Mouse (Mus musculus) adrenal gland, adult 2 months (tissue): ENCODE results near the gene Cyp11a1. TPM values are rescaled to one million over a fixed set of nuclear protein-coding genes. Genes with fewer than 3 reads are reported as not detected.

Experiments used
- DNase-seq: peaks from one replicate; pipeline ENCODE4 v3.0.0; 2021
- polyA plus RNA-seq: library from polyadenylated mRNA; depleted of rRNA; stranded (reverse); fragments of >200 nt; gene quantifications from 2 replicates; pipeline ENCODE4 v1.2.3, GENCODE M21; 2012
- total RNA-seq, 2 experiments: library from RNA; stranded (reverse); gene quantifications; 2 replicates each; pipeline ENCODE4 v1.2.3; 2021

The Cyp11a1 gene
- total and polyA plus RNA-seq, 3 experiments: 1,873 to 7,422 (median 6,621) TPM

DNA sequence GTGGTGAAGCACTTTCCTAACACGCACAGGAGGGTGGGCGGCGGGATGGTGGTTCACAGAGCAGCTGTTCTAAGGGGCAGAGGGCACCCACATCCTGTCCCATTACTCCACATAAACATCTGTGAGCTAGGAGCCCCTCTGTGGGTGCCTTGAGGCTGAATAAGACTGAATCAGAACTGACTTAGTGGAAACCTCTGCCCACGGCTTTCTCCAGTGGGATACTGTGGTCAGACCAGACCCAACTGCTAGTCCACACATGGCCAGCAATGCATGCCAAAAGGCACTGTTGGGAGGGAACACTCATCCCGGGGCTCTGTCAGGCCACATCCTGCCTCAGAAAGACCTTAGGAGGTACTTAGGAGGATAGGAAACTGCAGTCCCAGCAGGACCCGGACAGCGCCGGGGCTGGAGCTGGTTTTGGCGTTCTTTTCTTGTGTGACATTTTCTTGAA, 34.0 kb upstream of the Cyp11a1 start:
- no peak for DNase-seq

DNA sequence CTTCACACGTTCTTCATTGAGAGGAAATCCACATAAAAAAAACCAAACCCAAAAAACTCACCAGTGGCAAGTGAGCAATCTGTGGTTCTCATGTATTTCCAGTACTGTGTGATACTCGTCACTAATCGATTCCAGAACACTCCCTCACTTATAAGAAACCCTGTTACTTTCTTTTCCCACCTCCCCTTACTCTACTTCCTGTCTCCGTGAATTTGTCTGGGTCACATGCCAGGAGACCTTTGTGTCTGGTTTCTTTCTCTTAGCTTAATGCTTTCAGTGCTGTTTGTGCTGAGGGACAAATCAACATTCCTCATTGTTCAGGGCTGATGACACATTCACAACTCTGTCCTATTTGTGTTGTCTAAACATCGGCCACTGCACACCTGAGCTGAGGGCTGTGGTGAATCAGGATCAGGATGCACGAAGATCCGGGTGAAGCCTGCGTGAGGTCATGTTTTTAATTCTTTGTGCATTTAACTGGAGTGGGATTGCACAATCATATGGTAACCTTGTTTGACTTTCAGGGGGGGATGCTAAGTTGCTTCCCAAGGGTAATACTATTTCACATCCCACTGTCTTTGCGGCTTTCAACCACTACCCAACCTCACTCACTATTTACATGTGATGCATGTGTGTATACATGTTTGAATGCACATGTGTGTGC, 33.3 kb upstream of the Cyp11a1 start:
- no peak for DNase-seq

DNA sequence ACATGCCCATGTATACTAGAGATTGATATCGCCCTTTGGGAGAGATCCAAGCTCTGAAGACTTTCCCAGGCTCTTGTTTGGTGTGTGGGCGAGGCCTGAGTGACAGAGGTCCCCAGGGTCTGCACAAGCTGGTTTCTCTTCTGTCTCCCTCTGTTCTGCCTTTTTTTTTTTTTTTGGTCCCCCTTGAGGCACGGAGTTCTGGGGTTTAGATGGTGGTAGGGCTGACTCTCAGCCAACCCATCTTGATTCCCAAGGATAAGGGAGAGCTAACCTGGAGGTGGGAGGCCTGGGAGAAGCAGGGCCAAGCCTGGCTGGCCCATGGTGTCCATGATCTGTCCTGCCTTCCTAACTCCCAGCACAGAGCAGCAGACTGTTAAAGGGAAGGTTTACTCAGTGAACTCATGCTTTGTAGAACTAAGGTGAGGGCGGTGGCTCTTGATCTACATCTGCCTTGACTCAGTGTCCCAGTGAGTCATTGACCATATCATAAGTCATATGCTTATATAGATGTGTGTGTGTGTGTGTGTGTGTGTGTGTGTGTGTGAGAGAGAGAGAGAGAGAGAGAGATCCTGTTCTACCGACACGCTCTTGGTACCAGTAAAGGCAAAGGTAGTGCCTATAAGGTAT, 32.7 kb upstream of the Cyp11a1 start:
- DNase-seq: no peak

- no peak for DNase-seq
These were observed 32.0 kb upstream of the Cyp11a1 start for GRCm38 (mm10) chr9:57974221-57974620.

- DNase-seq: no peak
These were observed 30.9 kb upstream of the Cyp11a1 start for GRCm38 (mm10) chr9:57975200-57975821.

DNA sequence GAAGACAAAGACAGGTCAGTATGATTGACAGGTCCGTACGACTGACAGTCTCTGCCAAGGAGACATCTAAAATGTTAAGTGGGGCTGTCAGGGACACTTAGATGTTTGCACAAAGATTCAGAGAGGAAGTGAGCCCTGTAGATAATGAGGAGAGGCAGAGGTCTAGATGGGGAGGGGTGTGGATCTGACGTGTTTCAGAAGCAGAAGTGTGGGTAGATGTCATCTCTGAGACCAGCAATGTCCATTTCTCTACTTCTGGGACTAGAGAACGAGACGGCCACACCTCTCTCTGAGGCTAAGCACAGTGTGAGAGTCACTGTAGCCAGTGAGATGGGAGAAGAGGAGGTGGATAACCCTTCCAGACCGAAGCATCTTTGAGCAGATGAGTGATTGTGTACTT, 28.2 kb upstream of the Cyp11a1 start:
- DNase-seq: no peak

DNA sequence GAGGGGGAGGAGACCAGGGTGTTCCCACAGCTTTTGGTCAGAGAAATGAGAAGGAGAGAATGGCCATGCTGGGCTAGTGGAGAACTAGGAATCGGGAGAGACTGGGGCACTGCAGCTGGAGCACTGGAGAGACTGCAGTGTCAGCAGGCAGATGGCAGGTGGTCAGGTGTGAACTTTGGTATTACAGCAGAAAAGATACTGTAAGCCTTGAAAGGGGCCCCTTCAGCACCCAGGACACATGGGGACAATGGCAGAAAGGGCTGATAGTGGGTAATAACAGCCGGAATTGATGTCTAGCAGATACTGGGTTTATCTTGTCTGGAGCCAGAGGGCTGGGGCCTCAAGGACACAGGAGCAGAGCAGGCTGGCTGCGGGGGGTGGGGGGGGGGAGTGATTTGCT, 27.4 kb upstream of the Cyp11a1 start:
- no peak for DNase-seq

DNA sequence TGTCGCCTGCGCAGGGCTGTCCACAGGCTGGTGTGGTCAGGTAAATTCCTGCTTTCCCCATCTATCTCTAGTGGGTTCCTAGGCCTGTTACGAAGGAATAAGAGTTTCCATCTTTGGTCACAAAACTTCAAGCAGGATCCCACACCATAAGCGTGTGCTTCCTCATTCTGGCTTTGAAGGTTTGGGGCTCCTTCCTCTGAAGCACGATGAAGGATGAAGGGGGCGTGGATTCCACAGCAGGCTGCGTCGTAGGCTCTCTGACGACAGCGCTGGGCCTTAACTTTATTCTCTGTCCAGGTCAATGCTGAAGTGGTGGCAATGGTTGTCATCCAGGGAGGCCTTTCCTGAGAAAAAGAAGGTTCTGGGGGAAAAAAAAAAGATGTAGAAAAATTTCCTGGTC, 25.6 kb upstream of the Cyp11a1 start:
- DNase-seq: no peak

- no peak for DNase-seq
These were observed 20.9 kb upstream of the Cyp11a1 start for GRCm38 (mm10) chr9:57985304-57985703.

GRCm38 (mm10) chr9:57986293-57986692, 19.9 kb upstream of the Cyp11a1 start:
- no peak for DNase-seq

DNA sequence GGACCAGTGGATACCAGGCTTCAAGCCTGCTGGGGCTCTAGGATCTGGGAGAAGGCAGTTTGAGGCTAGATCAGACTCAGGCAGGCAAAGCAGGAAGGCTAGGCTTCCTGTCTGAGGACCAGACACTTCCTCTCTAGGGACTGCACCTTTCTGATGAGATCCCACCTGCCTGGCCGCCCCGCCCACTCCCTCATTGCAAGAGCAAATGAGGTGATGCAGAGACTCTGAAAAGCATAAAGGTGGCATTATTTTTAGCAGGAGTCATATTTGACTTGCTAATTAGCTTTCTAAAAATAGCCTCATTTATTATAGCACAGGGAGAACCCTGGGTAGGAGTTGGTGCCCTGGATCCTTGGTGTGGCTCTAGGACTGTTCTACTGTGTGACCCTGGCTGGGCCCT, 18.1 kb upstream of the Cyp11a1 start:
- DNase-seq: no peak

DNA sequence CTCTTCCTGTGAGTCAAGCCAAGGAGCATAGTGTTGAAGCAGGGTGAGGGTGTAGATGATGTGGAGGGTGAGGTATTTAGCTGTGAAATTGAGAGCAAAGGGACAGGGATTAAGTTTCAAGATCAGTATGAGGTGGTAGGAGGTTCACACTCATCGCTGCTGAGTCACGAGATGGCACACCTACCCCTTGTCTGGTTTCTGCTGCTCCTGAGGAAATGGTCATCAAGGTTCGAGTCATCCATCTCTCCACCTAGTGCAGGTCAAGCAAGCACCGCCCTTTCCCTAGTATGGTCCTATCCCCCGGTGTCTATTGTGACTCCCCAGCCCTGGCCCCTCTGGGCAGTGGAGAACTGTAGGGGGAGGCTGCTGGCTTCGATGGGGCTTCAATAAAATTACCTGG, 16.9 kb upstream of the Cyp11a1 start:
- DNase-seq: no peak

- DNase-seq: peak; percentile 52
These were observed 15.6 kb upstream of the Cyp11a1 start for GRCm38 (mm10) chr9:57990438-57991110.

DNA sequence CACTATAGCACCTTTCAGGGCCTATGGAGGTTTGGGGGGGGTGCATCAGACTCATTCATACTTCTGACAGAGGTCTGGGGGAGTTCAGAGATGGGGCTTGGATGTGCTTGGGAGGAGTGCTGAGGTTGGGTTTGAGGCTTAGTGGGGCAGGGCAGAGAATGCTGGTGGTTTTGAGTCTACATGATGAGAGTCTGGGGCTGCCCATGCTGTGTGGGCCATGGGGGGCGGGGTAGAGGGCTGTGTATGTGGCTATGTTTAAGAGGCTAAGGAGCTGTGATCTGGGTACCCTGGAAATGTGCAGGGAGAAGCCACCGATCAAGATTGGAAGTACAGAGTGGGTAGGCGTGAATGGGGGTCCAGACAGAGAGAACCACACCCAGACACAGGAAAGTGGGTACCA, 14.2 kb upstream of the Cyp11a1 start:
- no peak for DNase-seq

DNA sequence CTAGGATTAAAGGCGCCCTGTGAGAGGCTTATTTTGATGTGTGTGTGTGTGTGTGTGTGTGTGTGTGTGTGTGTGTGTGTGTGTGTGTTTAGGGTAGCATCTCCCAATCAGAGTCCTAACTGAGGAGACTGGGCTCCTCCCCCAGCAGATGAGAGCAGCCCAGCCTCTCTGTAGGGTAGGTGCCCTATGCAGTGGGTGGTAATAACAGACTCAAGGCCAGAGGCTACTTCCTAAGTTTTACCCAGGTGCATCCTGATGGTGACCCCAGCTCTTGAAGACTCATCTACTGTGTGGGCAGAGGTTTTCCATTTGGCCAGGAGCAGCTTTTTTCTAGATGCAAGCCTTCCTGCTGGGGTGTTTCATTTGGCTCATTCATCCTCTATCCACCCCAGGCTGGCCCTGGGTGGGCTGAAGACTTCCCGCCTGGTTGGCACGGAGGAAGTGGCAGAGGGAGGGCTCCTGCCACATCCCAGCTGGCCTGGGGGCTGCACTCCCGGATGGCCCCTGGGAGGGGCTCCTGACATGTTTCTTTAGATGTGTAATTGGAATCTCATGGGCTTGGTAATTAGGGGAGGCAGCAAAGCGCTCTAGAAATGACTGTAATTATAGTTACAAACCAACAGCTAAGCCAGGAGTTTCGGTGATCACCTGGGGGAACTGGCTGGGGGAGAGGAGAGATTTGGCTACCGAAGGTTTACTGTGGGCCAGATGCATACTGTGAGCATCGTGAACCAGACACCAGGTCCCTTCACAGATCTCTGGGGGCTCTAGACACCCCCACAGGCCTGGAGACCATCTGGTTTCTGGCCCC, 13.2 kb upstream of the Cyp11a1 start:
- DNase-seq: no peak

- DNase-seq: no peak
These were observed 10.9 kb upstream of the Cyp11a1 start for GRCm38 (mm10) chr9:57995282-57995681.

DNA sequence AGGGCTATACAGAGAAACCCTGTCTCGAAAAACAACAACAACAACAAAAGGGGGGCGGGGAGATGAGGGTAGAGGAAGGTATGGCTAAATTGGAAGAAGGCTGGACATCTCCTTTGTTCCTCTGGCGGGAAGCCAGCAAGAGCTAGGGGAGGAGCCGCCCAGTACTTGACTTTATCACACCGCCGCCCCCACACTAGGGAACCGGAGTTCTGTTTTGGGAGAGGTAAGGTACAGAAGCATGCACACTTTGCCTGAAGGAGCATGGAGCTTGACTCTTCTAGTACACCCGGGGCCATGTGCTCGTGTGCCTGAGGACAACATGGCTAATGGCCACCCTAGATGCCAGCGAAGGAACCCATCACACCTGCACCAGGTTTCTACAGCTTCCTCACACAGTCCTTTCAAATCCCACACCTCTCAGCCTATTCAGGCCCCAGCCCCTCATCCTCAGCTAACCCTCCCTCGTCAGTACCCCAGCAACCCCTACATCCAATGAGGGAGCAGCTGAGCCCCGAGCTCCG, 8.6 kb upstream of the Cyp11a1 start:
- DNase-seq: no peak

DNA sequence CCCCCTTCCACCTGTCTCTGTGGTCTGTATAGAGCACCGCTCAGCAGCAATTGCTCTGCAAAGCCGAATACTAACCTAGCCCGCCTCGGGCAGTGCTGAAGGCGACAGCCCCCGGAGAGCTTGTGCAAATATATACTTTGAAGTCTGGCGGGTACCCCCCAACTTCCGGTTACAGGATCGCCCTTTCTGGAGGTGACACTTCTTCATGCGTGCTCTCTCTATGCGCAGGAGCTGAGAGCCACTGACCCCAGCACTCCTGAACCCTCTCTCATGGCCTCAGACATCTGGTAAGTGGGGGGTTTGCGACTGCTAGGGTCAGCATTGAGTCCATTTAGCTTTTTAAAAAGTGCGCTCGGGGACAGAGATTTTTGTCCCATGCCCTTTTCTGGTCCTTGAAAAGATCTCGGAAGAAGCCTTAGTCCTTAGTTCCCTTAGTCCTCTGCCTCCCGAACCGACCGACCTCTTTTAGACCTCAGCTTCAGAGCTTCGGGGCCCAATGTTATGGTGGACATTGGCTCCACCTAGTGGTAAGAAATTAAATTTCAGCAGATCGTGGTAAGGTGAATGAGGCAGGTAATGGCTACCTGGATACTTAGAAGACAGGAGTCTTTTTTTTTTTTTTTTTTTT, 8.1 kb upstream of the Cyp11a1 start:
- DNase-seq: peak; percentile 62

DNA sequence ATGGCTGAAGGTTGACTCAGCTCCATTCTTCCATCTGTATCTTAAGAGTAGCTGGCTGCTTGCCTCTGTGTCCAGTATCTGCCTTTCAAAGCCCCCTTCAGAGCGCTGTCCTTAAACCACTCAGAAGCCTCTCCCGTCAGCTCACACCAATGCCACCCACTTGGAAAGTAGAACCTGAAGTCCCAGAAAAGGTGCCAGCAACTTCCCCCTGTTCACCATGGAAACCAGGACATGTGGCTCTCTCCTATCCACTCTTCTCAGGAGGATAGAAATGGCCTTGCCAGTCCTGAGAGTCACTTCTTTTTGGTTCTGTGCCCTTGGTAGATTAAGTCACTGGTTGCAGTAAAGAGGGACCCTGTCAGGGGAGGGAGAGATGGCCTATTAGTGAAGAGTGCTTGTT, 7.5 kb upstream of the Cyp11a1 start:
- peak; percentile 45 for DNase-seq

DNA sequence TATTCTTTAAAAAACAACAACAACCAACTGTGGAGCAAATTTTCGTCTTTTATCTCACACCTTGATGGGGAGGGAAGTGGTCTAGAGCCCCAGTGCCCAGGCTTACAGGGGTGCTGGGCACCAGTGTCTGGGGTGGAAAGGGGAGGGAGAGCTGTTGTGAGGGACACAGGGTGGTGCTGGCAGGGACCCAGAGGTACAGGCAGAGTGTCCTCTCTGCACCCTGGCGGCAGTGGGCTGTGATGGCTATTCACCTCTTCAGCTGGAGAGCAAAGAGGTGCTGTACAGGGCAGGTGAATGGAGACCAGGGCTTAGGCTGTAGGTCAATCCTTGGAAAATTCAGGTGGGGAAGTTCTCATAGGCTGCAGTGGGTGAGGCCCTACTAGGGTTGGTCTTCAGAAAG, 6.5 kb upstream of the Cyp11a1 start:
- peak; percentile 77 for DNase-seq

DNA sequence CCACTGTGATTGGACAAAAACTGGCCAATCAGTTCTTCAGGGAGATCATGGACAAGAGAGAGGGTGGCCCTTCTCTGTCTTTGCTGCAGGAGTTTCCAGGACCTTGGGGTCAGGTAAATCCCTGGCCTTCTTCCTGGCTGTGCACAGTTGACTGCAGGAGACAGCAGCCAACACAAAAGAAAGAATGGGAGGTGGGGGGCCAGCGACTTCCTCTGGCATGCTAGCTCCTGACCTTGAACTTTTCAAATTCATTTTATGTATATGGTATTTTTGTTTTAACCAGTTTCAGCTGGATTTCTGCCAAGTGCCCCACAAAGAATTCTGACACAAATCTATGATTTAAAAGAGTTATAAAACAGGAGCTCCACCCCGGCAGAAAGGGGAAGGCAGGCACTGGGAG, 2.9 kb upstream of the Cyp11a1 start:
- peak; percentile 78 for DNase-seq
